Mouse (Mus musculus) forebrain, embryonic 16.5 days (tissue): ENCODE results near the gene Rhox11. TPM values are rescaled to one million over a fixed set of nuclear protein-coding genes. Genes with fewer than 3 reads are reported as not detected.

Experiments
- polyA plus RNA-seq: library from polyadenylated mRNA; unstranded; fragments of >200 nt; fragmentation: Nextera tagmentation; extraction: Ambion mirVana; gene quantifications from 2 replicates; pipeline ENCODE4 v1.2.1, GENCODE M21; 2015

Rhox11 gene
- polyA plus RNA-seq, 1 experiment from 2014 or later = not detected

Other genes with a start within 250 kb of the Rhox11 start
- not detected in 2 replicates for gene Rhox8, start 206.2 kb downstream of the Rhox11 start, polyA plus RNA-seq
- not detected in 2 replicates for gene Rhox7b, start 187.9 kb downstream of the Rhox11 start, polyA plus RNA-seq
- not detected in 2 replicates for gene Rhox9, start 183.4 kb downstream of the Rhox11 start, polyA plus RNA-seq
- not detected in 2 replicates for gene Btg1-ps1, start 66.3 kb downstream of the Rhox11 start, polyA plus RNA-seq
- not detected in 2 replicates for gene Btg1-ps2, start 42.0 kb downstream of the Rhox11 start, polyA plus RNA-seq
- not detected in 2 replicates for gene Rhox10, start 18.7 kb downstream of the Rhox11 start, polyA plus RNA-seq
- gene Rhox12, start 25.8 kb upstream of the Rhox11 start, polyA plus RNA-seq = not detected in 2 replicates
- gene Rhox13, start 36.1 kb upstream of the Rhox11 start, polyA plus RNA-seq = not detected in 2 replicates
- 4.6 and 6.1 TPM in 2 replicates for gene Zbtb33, start 104.7 kb upstream of the Rhox11 start, polyA plus RNA-seq
- gene Tmem255a, start 167.3 kb upstream of the Rhox11 start, polyA plus RNA-seq = 10.9 and 16.3 TPM in 2 replicates
- 0.11 TPM in 1 of 2 replicates, not detected in the other for gene Atp1b4, start 231.0 kb upstream of the Rhox11 start, polyA plus RNA-seq